ENCODE assay signal across 12 mouse cellular contexts in the genomic region with DNA sequence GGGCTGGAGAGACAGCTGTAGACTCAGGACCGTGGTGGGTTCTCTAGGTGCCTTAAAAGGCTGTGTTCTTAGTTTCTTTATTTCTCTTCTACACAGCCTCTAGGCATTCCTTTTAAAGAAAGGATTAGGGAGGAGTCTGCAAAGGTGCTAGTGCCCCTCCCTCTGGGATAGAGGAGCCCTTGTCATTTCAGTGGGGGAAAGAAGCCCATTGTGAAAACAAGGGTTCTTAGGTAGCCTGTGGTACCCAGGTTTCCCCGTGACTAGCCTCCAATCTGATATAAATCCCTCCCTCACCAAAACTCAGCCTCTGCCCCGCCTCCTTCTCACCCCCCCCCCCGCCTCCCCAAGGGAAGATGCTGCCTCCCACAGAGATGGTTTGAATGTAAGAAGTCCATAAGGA. TPM values are rescaled to one million over a fixed set of nuclear protein-coding genes. Genes with fewer than 3 reads are reported as not detected.
A peak's percentile ranks its signal among the peaks of the same experiment; 100 is the strongest.
DNase-seq lines count a peak whose midpoint lies in the region; ATAC-seq lines count a peak whose summit lies in the region.
"Had no signal": no experiment of that assay in that cellular context is flagged by ENCODE, and none has a peak within 500 bp of the region (broad histone marks: within the 10 kb centered on the region; RNA-seq: fewer than 3 reads in every experiment).

No protein-coding gene starts in this region.

- H3K9ac ChIP-seq in heart, embryonic 11.5 days (ENCODE audit: low read depth, low read length), result no peak overlapping the region
- H3K9ac ChIP-seq in forebrain, embryonic 13.5 days, result no peak overlapping the region
- H3K9ac ChIP-seq in midbrain, embryonic 11.5 days (ENCODE audit: low read length), result no peak overlapping the region

- H3K4me1 ChIP-seq in heart, embryonic 11.5 days (ENCODE audit: control insufficient read depth, insufficient read depth, low read length), result peaks cover 11% of the 10 kb centered on the region
- H3K4me1 ChIP-seq in forebrain, embryonic 13.5 days, result peaks cover 22% of the 10 kb centered on the region
- H3K4me1 ChIP-seq in midbrain, embryonic 11.5 days (ENCODE audit: control insufficient read depth, insufficient read depth, low read length), result peaks cover 16% of the 10 kb centered on the region; the same call in 1 of the 2 replicates

- no peak for DNase-seq in heart, adult 8-10 months (ENCODE audit: low spot score)
- DNase-seq in NIH3T3 (ENCODE audit: low read depth), result peak; percentile 36
- DNase-seq in midbrain, embryonic 11.5 days (ENCODE audit: low spot score, missing footprints), result no peak
- DNase-seq in adrenal gland, adult 8-10 months, result no peak
- no peak for DNase-seq in liver
- no peak for DNase-seq in embryo, embryonic 9.5 days (ENCODE audit: extremely low spot score)
- DNase-seq: kidney, adult 8-10 months had no signal

- H3K4me3 ChIP-seq in heart, embryonic 11.5 days (ENCODE audit: low read depth, low read length), result no peak overlapping the region
- peak overlapping the region; percentile 68 for H3K4me3 ChIP-seq in forebrain, embryonic 13.5 days
- H3K4me3 ChIP-seq in midbrain, embryonic 11.5 days (ENCODE audit: low read depth, low read length), result 0 out of 2 replicates have a peak overlapping the region, but pooled peaks have one; percentile 64
- H3K4me3 ChIP-seq: megakaryocyte, embryonic 14.5 days had no signal

- H3K27me3 ChIP-seq in heart, embryonic 11.5 days (ENCODE audit: control insufficient read depth, insufficient read depth, low read length), result peaks cover 47% of the 10 kb centered on the region
- peaks cover 58% of the 10 kb centered on the region for H3K27me3 ChIP-seq in forebrain, embryonic 13.5 days
- peaks cover 31% of the 10 kb centered on the region for H3K27me3 ChIP-seq in midbrain, embryonic 11.5 days (ENCODE audit: control insufficient read depth, insufficient read depth, low read length)

- no peaks in the 10 kb centered on the region for H3K36me3 ChIP-seq in heart, embryonic 11.5 days (ENCODE audit: control insufficient read depth, insufficient read depth, low read length)
- no peaks in the 10 kb centered on the region for H3K36me3 ChIP-seq in forebrain, embryonic 13.5 days (ENCODE audit: poor library complexity, severe bottlenecking)
- no peaks in the 10 kb centered on the region for H3K36me3 ChIP-seq in midbrain, embryonic 11.5 days (ENCODE audit: control insufficient read depth, insufficient read depth, low read length)

- ATAC-seq in heart, embryonic 11.5 days (replicated peaks; ENCODE audit: insufficient number of reproducible peaks, low FRiP score, low TSS enrichment), result no peak
- ATAC-seq in forebrain, embryonic 13.5 days, result no peak
- no peak for ATAC-seq in midbrain, embryonic 11.5 days (ENCODE audit: low FRiP score)
- ATAC-seq: CD4-positive, CD25-positive, alpha-beta regulatory T cell, adult 4 months had no signal

- 12% methylated on average over 4 of the region's 4 CpGs for whole genome bisulfite sequencing in heart, embryonic 11.5 days (ENCODE audit: insufficient replicate concordance)
- 10% methylated on average over 4 of the region's 4 CpGs for WGBS in forebrain, embryonic 13.5 days
- 5% methylated on average over 4 of the region's 4 CpGs for WGBS in midbrain, embryonic 11.5 days

- no peaks in the 10 kb centered on the region for H3K9me3 ChIP-seq in heart, embryonic 11.5 days (replicated peaks; ENCODE audit: control insufficient read depth, low read length)
- no peaks in the 10 kb centered on the region for H3K9me3 ChIP-seq in forebrain, embryonic 13.5 days (replicated peaks)
- no peaks in the 10 kb centered on the region for H3K9me3 ChIP-seq in midbrain, embryonic 11.5 days (ENCODE audit: control insufficient read depth, low read length)

- peak overlapping the region; percentile 91 for H3K4me2 ChIP-seq in heart, embryonic 11.5 days
- peak overlapping the region; percentile 91 for H3K4me2 ChIP-seq in forebrain, embryonic 13.5 days
- peak overlapping the region; percentile 91 for H3K4me2 ChIP-seq in midbrain, embryonic 11.5 days
- H3K4me2 ChIP-seq: liver, embryonic 11.5 days had no signal

- no peak overlapping the region for H3K27ac ChIP-seq in heart, embryonic 11.5 days (ENCODE audit: low read depth, low read length)
- no peak overlapping the region for H3K27ac ChIP-seq in forebrain, embryonic 13.5 days
- H3K27ac ChIP-seq in midbrain, embryonic 11.5 days (ENCODE audit: low read depth, low read length), result no peak overlapping the region

RNA-seq across cellular contexts. Expression of a gene that starts 2.1 kb away (rescaled TPM):
- 1.9 and 2.5 TPM in 2 replicates for polyA plus RNA-seq in heart, embryonic 11.5 days (2014; fragmentation: Nextera tagmentation; extraction: Ambion mirVana)
- total RNA-seq in heart, adult 8-10 months (2022), result 1 to 10 TPM; 1.4 to 3.2 (median 2.0) TPM
- polyA plus RNA-seq in forebrain, embryonic 13.5 days (2015; fragmentation: Nextera tagmentation; extraction: Ambion mirVana), result 1.6 and 1.9 TPM in 2 replicates
- 1.5 and 2.2 TPM in 2 replicates for polyA plus RNA-seq in midbrain, embryonic 11.5 days (2014; fragmentation: Nextera tagmentation; extraction: Ambion mirVana)
- 1 to 10 TPM; 3.7 to 6.5 (median 5.2) TPM for total RNA-seq in adrenal gland, adult 8-10 months (2022)
- polyA plus RNA-seq: CD4-positive, CD25-positive, alpha-beta regulatory T cell, adult 4 months had no signal
